Mouse (Mus musculus) hindbrain, postnatal 0 days (tissue): Measurements from ENCODE around the gene Tnip2. TPM values are rescaled to one million over a fixed set of nuclear protein-coding genes. Genes with fewer than 3 reads are reported as not detected.

Source experiments
- ATAC-seq: fragments of 200-750 bp; cut with Nextera tagmentation; 2 replicates; pipeline ENCODE4 v1.8.0; 2017; ENCODE audit warnings: mild to moderate bottlenecking, moderate TSS enrichment, moderate library complexity
- DNase-seq: peaks from one replicate; pipeline ENCODE4 v3.0.0-alpha.2; 2015; ENCODE audit warnings: low spot score
- H3K27ac ChIP-seq: fragments of 300-500 bp; sonication (generic); 2 replicates; pipeline ENCODE4 v1.5.1; 2014; ENCODE audit warnings: mild to moderate bottlenecking
- H3K27me3 ChIP-seq: fragments of 300-500 bp; sonication (generic); 2 replicates; pipeline ENCODE4 v1.6.1; 2014; ENCODE audit warnings: low read length, mixed read lengths; ENCODE audit not compliant: insufficient read depth
- H3K36me3 ChIP-seq: fragments of 300-500 bp; sonication (generic); 2 replicates; pipeline ENCODE4 v1.6.1; 2014; ENCODE audit warnings: low read length, mixed read lengths; ENCODE audit not compliant: insufficient read depth
- H3K4me1 ChIP-seq: fragments of 300-500 bp; sonication (generic); 2 replicates; pipeline ENCODE4 v1.6.1; 2014; ENCODE audit warnings: antibody characterized with exemption, low read length, mixed read lengths; ENCODE audit not compliant: insufficient read depth
- H3K4me2 ChIP-seq: fragments of 300-500 bp; sonication (generic); 2 replicates; pipeline ENCODE4 v1.6.1; 2014; ENCODE audit warnings: low read depth, mild to moderate bottlenecking, low read length, moderate library complexity, mixed read lengths
- H3K4me3 ChIP-seq: fragments of 300-500 bp; sonication (generic); 2 replicates; pipeline ENCODE4 v1.5.1; 2014; ENCODE audit warnings: low read length
- H3K9ac ChIP-seq: fragments of 300-500 bp; sonication (generic); replicated peaks from 2 replicates; pipeline ENCODE4 v1.6.1; 2014; ENCODE audit warnings: mild to moderate bottlenecking, low read length, moderate library complexity, mixed read lengths
- H3K9me3 ChIP-seq: fragments of 300-500 bp; sonication (generic); 2 replicates; pipeline ENCODE4 v1.6.1; 2016; ENCODE audit warnings: low read length, mixed read lengths
- CTCF ChIP-seq: IDR thresholded peaks from 2 replicates; pipeline ENCODE4 v1.5.1; 2016; ENCODE audit warnings: antibody characterized with exemption, control low read depth, low read depth
- WGBS: fragments of 180-500 bp; shearing (Covaris S2); extraction: QIAGEN DNeasy Blood & Tissue Kit; methylation state at CpG from one replicate; pipeline ENCODE4 v1.1.7; 2014; 5-methylcytosine and 5-hydroxymethylcytosine counted together
- polyA plus RNA-seq: library from polyadenylated mRNA; unstranded; fragments of >200 nt; fragmentation: Nextera tagmentation; extraction: Ambion mirVana; gene quantifications from 2 replicates; pipeline ENCODE4 v1.2.1, GENCODE M21; 2015
- total RNA-seq: library from RNA; depleted of rRNA; stranded (reverse); fragments of >200 nt; gene quantifications from 2 replicates; pipeline ENCODE4 v1.2.3, GENCODE M21; 2014; rRNA removed

The Tnip2 gene
- total and polyA plus RNA-seq, 2 experiments from 2014 or later: 12.8 to 14.5 TPM

GRCm38 (mm10) chr5:34446207-34446606, 67.6 kb downstream of the Tnip2 start:
- ATAC-seq: no peak
- 78% methylated on average over 9 of the region's 9 CpGs for WGBS
- Histone ChIP-seq H3K4me1 (no peaks in the 10 kb centered on the region), H3K9me3 (no peaks in the 10 kb centered on the region), H3K27ac (no peak overlapping the region), H3K4me2 (no peak overlapping the region), H3K4me3 (no peak overlapping the region), H3K36me3 (peaks cover 16% of the 10 kb centered on the region; the same call in 1 of the 2 replicates), H3K27me3 (no peaks in the 10 kb centered on the region), H3K9ac (no peak overlapping the region)
- TF ChIP-seq CTCF: no peak
- no peak for DNase-seq

Other genes with a start within 250 kb of the Tnip2 start
- gene Zfyve28, start 225.5 kb downstream of the Tnip2 start, total RNA-seq: 10.1 and 13.9 TPM in 2 replicates
- 3.0 and 3.8 TPM in 2 replicates for gene Zfyve28, start 225.5 kb downstream of the Tnip2 start, polyA plus RNA-seq
- 0.97 TPM in 1 of 2 replicates, not detected in the other for gene Cfap99, start 225.4 kb downstream of the Tnip2 start, total RNA-seq
- gene Cfap99, start 225.4 kb downstream of the Tnip2 start, polyA plus RNA-seq: 0.13 and 0.19 TPM in 2 replicates
- gene Rnf4, start 177.7 kb downstream of the Tnip2 start, total RNA-seq: 103 and 104 TPM in 2 replicates
- gene Rnf4, start 177.7 kb downstream of the Tnip2 start, polyA plus RNA-seq: 119 and 127 TPM in 2 replicates
- 33.1 and 36.9 TPM in 2 replicates for gene Fam193a, start 144.1 kb downstream of the Tnip2 start, total RNA-seq
- gene Fam193a, start 144.1 kb downstream of the Tnip2 start, polyA plus RNA-seq: 9.6 and 11.6 TPM in 2 replicates
- 29.8 and 37.7 TPM in 2 replicates for gene Sh3bp2, start 11.8 kb upstream of the Tnip2 start, total RNA-seq
- gene Sh3bp2, start 11.8 kb upstream of the Tnip2 start, polyA plus RNA-seq: 12.0 and 14.1 TPM in 2 replicates
- gene Add1, start 59.7 kb upstream of the Tnip2 start, total RNA-seq: 272 and 279 TPM in 2 replicates
- 165 and 166 TPM in 2 replicates for gene Add1, start 59.7 kb upstream of the Tnip2 start, polyA plus RNA-seq
- gene Mfsd10, start 123.2 kb upstream of the Tnip2 start, total RNA-seq: 95.0 and 109 TPM in 2 replicates
- gene Mfsd10, start 123.2 kb upstream of the Tnip2 start, polyA plus RNA-seq: 72.0 and 92.0 TPM in 2 replicates
- gene Nop14, start 146.2 kb upstream of the Tnip2 start, total RNA-seq: 4.9 and 9.7 TPM in 2 replicates
- 20.0 and 20.2 TPM in 2 replicates for gene Nop14, start 146.2 kb upstream of the Tnip2 start, polyA plus RNA-seq
- gene Grk4, start 146.4 kb upstream of the Tnip2 start, total RNA-seq: 0.93 and 2.1 TPM in 2 replicates
- 5.1 and 5.3 TPM in 2 replicates for gene Grk4, start 146.4 kb upstream of the Tnip2 start, polyA plus RNA-seq
- gene Htt, start 247.7 kb upstream of the Tnip2 start, total RNA-seq: 37.4 and 44.0 TPM in 2 replicates
- gene Htt, start 247.7 kb upstream of the Tnip2 start, polyA plus RNA-seq: 7.5 and 8.0 TPM in 2 replicates